Mouse (Mus musculus): Measurements from ENCODE around the gene Rhbdd3.

- TF ChIP-seq CTCF (conservative IDR thresholded peaks at IDR 0.05; ENCODE audit: insufficient read depth, insufficient read length, low read depth, low read length) (peak; percentile 35; the same call in 1 of the 2 replicates), POLR2A (IDR thresholded peaks at IDR 0.05; ENCODE audit: low read depth, low read length) (no peak)
Measured at GRCm38 (mm10) chr11:5091706-5092105, 7.0 kb upstream of the Rhbdd3 start.

Measured in kidney, adult 2 months (tissue).